32 mouse cellular contexts compared by ENCODE assay signal in genomic region chr12:39941162-39941561, GRCm38 (mm10).
"Had no signal": no experiment of that assay in that cellular context is flagged by ENCODE, and none has a peak within 500 bp of the region (broad histone marks: within the 10 kb centered on the region; RNA-seq: fewer than 3 reads in every experiment).

No protein-coding gene starts in this region.

- ATAC-seq: hindbrain, embryonic 16.5 days; hindbrain, postnatal 0 days; inflammation-experienced regulatory T-cells, adult 6 months had no signal

- H3K9ac ChIP-seq: heart, embryonic 12.5 days; heart, embryonic 13.5 days; heart, embryonic 15.5 days; hindbrain, embryonic 12.5 days; hindbrain, embryonic 13.5 days; hindbrain, embryonic 14.5 days; hindbrain, embryonic 15.5 days; kidney, embryonic 15.5 days had no signal

- H3K36me3 ChIP-seq: heart, embryonic 10.5 days; heart, embryonic 12.5 days; heart, embryonic 13.5 days; heart, embryonic 15.5 days; hindbrain, embryonic 10.5 days; hindbrain, embryonic 12.5 days; hindbrain, embryonic 13.5 days; hindbrain, embryonic 15.5 days; kidney, embryonic 15.5 days had no signal

- H3K9me3 ChIP-seq: heart, embryonic 10.5 days; heart, embryonic 12.5 days; heart, embryonic 13.5 days; heart, embryonic 15.5 days; hindbrain, embryonic 10.5 days; hindbrain, embryonic 12.5 days; hindbrain, embryonic 13.5 days; hindbrain, embryonic 15.5 days; kidney, embryonic 15.5 days had no signal

- H3K4me1 ChIP-seq: hindbrain, embryonic 10.5 days; hindbrain, embryonic 12.5 days; hindbrain, embryonic 13.5 days; hindbrain, embryonic 15.5 days; kidney, embryonic 15.5 days had no signal

- H3K27me3 ChIP-seq: heart, embryonic 12.5 days; heart, embryonic 13.5 days; heart, embryonic 15.5 days; hindbrain, embryonic 12.5 days; hindbrain, embryonic 13.5 days; hindbrain, embryonic 15.5 days; kidney, embryonic 15.5 days had no signal

- H3K4me3 ChIP-seq: heart, embryonic 10.5 days; heart, embryonic 12.5 days; heart, embryonic 13.5 days; heart, embryonic 15.5 days; hindbrain, embryonic 10.5 days; hindbrain, embryonic 12.5 days; hindbrain, embryonic 13.5 days; hindbrain, embryonic 15.5 days; kidney, embryonic 15.5 days; layer of hippocampus, adult 2 months; left cerebral cortex, adult 2 months had no signal

- DNase-seq: heart, postnatal 10 days; heart, postnatal 14 days; heart, postnatal 36 days; heart, postnatal 4 days; kidney, adult 11 months; kidney, adult 18-20 months; kidney, adult 8-10 months; kidney, adult 9 months; kidney, postnatal 10 days; kidney, postnatal 14 days; kidney, postnatal 25 days; kidney, postnatal 36 days; kidney, postnatal 4 days; layer of hippocampus, adult 9-11 months; layer of hippocampus, postnatal 36 days had no signal

- H3K4me2 ChIP-seq: heart, embryonic 11.5 days; heart, embryonic 12.5 days; heart, embryonic 13.5 days; heart, embryonic 15.5 days; hindbrain, embryonic 12.5 days; hindbrain, embryonic 13.5 days; hindbrain, embryonic 14.5 days; hindbrain, embryonic 15.5 days; kidney, embryonic 15.5 days had no signal

- H3K27ac ChIP-seq: heart, embryonic 10.5 days; heart, embryonic 13.5 days; heart, embryonic 15.5 days; hindbrain, embryonic 10.5 days; hindbrain, embryonic 12.5 days; hindbrain, embryonic 13.5 days; hindbrain, embryonic 14.5 days; hindbrain, embryonic 15.5 days; hindbrain, postnatal 0 days; kidney, embryonic 15.5 days; kidney, postnatal 0 days; layer of hippocampus, adult 2 months; left cerebral cortex, adult 2 months had no signal
